Mouse (Mus musculus) gastrocnemius, postnatal 14 days (tissue): Measurements from ENCODE around the gene Dhrs9. TPM values are rescaled to one million over a fixed set of nuclear protein-coding genes. Genes with fewer than 3 reads are reported as not detected.
"Not testable (repeated sequence)": the region's sequence is repeated elsewhere in the genome, so short reads cannot be mapped to it uniquely, and the experiment has no call there.

Experiments
- DNase-seq: peaks from one replicate; pipeline ENCODE4 v3.0.0; 2021; ENCODE audit warnings: mixed read lengths
- intact Hi-C: fragments of 180-260 bp; cut with DNase I; formaldehyde crosslinking; loops from one replicate; pipeline ENCODE4 v1.15.1; 2025; ENCODE audit warnings: low total_unique reads
- long read RNA-seq, 2 experiments: library from polyadenylated mRNA; stranded (forward); transcript quantifications; one replicate each; pipeline ENCODE4 v2.0.0; 2021
- total RNA-seq, 2 experiments: library from RNA; stranded (reverse); gene quantifications; 2 replicates each; pipeline ENCODE4 v1.2.3; 2021

Dhrs9 gene
- total RNA-seq = not detected
- long read RNA-seq, experiment 1 = 0 reads
- long read RNA-seq, experiment 2 = 0 reads

- DNase-seq = no peak
- intact Hi-C loops = no loop called here
Observed at GRCm38 (mm10) chr2:69380281-69380680, at the start of gene Dhrs9. Dhrs9 (plus strand) TSS chr2:69380445.

DNA sequence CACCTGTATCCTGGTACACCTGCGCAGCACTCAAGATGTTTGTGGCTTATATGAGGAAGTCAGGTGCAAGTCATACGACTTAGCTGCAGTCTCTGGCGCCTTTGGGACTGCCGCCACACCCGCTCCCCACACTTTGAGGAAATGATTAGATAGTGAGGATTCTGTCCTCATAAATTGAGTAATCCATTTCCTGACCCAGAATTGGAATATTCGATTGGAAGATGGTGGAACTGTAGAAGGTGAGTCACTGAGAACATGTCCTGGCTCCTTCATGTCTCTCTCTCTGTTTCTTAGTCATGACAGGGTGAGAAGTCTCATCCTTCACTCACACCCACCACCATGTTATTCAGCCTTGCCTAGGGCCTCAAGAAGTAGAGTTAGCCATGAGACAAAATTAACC is 48.7 kb upstream of the Dhrs9 start:
- DNase-seq, intact Hi-C loops: not testable (repeated sequence)

GRCm38 (mm10) chr2:69341506-69341905 is 38.7 kb upstream of the Dhrs9 start:
- DNase-seq = no peak

GRCm38 (mm10) chr2:69342496-69343221 is 37.6 kb upstream of the Dhrs9 start, which contains the start of gene Abcb11:
Abcb11 (minus strand) TSS chr2:69342616.
- intact Hi-C loops = no loop called here
- DNase-seq = no peak

More at GRCm38 (mm10) chr2:69341506-69341905, 38.7 kb upstream of the Dhrs9 start:
- intact Hi-C loops = no loop called here

DNA sequence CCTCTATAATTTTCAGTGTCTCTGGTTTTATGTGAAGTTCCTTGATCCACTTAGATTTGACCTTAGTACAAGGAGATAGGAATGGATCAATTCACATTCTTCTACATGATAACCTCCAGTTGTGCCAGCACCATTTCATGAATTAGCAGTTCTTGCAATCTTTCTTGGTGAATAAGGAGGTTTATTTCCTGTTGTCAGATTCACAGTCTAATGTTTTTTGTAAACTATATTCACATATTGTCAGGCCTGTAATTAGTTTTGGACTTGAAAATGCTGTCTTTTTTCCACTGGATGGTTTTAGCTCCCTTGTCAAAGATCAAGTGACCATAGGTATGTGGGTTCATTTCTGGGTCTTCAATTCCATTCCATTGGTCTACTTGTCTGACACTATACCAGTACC is 24.8 kb upstream of the Dhrs9 start:
- intact Hi-C loops, DNase-seq: not testable (repeated sequence)

GRCm38 (mm10) chr2:69364831-69365230 is 15.4 kb upstream of the Dhrs9 start:
- intact Hi-C loops = no loop called here
- no peak for DNase-seq

DNA sequence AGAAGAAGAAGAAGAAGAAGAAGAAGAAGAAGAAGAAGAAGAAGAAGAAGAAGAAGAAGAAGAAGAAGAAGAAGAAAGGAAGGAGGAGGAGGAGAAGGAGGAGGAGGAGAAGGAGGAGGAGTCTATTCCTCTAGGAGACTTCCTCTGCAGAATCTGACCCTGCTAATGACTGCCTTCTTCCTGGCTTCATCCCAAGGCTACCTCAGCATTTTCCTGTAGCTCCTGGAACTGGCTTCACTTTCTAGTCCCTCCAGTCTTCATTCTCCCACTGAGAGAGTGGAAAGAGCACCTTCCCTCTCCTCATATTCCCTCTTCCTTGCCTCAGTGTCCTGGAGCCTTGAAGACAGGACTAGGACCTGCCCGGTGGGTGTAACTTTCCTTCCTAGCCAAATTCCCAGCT is 15.0 kb upstream of the Dhrs9 start:
- intact Hi-C loops = no loop called here
- DNase-seq = no peak

DNA sequence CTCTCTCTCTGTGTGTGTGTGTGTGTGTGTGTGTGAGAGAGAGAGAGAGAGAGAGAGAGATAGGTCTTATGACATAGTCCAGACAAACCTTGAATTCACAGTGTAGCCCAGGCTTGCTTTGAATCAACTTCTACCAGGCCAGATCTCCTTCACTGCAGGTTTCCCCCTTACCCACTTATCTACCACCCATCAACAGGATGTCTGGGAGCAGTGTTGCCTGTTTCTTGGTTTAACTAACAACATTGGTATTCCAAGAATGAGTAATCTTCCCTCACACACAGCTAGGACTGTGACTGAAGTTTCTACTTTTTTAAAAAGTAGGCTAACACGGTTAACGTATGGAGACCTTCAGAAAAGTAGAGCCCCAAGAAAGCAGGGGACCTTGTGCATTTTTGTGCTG is 3.5 kb upstream of the Dhrs9 start:
- intact Hi-C loops = no loop called here
- DNase-seq = no peak

GRCm38 (mm10) chr2:69379801-69380200 is 444 bp upstream of the Dhrs9 start:
- intact Hi-C loops = no loop called here
- DNase-seq = no peak

GRCm38 (mm10) chr2:69381740-69382139 is 1.5 kb downstream of the Dhrs9 start:
- intact Hi-C loops = no loop called here
- DNase-seq = no peak

GRCm38 (mm10) chr2:69382838-69383237 is 2.6 kb downstream of the Dhrs9 start:
- intact Hi-C loops = no loop called here
- no peak for DNase-seq

DNA sequence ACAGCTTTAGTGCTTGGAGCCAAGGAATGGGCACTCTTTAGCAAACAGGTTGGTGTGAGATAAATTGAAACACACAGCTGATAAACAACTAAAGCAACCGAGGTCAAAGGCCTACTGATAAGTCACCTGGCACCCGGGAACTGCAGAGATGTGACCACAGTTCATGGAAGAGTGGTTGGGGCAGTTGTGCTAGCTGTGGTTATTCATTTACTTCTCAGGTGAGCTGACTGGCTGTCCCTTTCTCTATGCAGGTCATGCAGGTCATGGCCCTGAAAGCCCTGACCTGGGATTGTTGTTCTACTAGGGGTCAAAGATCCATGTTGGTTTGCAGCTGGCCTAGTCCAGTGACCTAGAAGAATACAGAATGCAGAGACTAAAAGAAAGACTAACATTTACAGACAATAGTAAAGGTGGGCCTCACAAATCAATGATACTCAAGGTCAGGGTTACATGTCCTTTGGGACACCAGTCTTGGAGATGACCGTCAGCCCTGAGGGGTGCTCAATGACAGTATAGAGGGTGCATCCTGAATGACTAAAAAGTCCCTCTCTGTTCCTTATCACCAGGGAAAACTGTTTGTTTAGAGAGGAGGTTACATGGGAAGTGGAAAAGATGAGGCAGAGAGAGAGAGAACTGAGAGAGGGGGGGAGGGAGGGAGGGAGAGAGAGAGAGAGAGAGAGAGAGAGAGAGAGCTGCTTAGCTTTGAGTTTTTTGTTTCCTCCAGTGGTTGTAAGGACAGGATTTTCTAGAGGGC is 6.0 kb downstream of the Dhrs9 start:
- no peak for DNase-seq
- intact Hi-C loops = no loop called here

- intact Hi-C loops = no loop called here
- no peak for DNase-seq
Observed at GRCm38 (mm10) chr2:69393947-69394346, 13.7 kb downstream of the Dhrs9 start.

GRCm38 (mm10) chr2:69395597-69396248 is 15.5 kb downstream of the Dhrs9 start:
- DNase-seq = no peak
- intact Hi-C loops = no loop called here

GRCm38 (mm10) chr2:69396760-69397435 is 16.7 kb downstream of the Dhrs9 start:
- intact Hi-C loops = no loop called here
- DNase-seq = no peak

DNA sequence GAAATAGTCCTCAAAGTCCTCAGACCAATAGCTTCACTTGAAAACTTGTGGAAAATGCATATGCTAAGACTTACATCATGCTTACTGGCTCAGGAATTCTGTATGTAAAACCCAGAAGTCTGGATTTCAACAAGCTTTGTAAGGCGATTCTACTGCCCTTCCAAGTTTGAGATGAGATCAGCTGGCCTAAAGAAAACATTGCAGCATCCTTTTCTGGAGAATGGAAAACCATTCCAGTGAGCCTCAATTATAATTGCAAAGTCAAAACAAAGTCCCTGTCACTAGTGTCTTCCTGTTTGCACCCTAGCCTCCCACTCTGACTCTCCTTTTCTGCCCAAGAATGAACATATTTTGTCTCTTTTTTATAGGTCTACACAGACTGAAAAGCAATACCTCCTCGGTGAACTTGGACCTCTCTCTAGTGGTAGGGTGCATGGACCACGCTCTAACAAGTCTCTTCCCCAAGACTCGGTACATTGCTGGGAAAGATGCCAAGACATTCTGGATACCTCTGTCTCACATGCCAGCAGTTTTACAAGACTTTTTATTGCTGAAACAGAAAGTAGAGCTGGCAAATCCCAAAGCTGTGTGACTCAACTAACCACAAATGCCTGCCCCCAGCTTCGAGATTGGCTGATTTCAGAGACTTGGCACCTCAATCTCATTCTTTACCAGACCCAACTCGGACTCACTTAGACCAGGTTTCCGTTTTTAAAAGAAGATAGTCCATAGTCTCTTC is 20.8 kb downstream of the Dhrs9 start:
- intact Hi-C loops = no loop called here
- no peak for DNase-seq

- intact Hi-C loops = no loop called here
- DNase-seq = no peak
Observed at GRCm38 (mm10) chr2:69401891-69402290, 21.6 kb downstream of the Dhrs9 start.

DNA sequence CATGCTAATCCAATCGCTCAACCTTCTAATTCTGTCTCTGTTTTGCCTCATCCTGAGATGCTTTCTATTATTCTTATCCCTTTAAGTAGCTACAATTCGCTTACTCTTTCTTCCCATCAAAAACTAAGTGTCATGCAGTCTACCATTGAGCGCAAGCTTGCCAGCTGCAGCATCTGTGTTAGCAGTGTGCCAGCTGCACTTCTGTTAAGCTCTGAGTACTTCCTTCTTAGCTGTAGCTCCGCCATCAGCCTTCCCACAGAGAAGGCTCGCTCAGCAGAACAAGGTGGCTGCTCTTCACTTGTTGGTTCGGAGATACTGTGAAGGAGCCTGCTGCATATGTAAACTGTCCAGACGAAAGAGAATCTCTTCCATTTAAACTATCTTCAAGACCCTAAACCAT is 22.1 kb downstream of the Dhrs9 start:
- intact Hi-C loops = no loop called here
- no peak for DNase-seq

GRCm38 (mm10) chr2:69405692-69406091 is 25.4 kb downstream of the Dhrs9 start:
- intact Hi-C loops = no loop called here
- no peak for DNase-seq
